Mouse (Mus musculus): ENCODE data around the gene Vmn2r102. TPM values are rescaled to one million over a fixed set of nuclear protein-coding genes. Genes with fewer than 3 reads are reported as not detected.

The Vmn2r102 gene
- polyA plus RNA-seq (2016; fragmentation: Nextera tagmentation; extraction: Ambion mirVana) = not detected in 2 replicates

- no peak within 1 kb of the TSS for H3K4me3 ChIP-seq
- no peak for DNase-seq (ENCODE audit: extremely low spot score, low spot score)
- no peaks in the 10 kb centered on the region for H3K36me3 ChIP-seq (replicated peaks)
- no peak within 1 kb of the TSS for H3K27ac ChIP-seq
- WGBS = 76% methylated on average over 2 of the region's 2 CpGs
- no peaks in the 10 kb centered on the region for H3K27me3 ChIP-seq (ENCODE audit: poor library complexity, severe bottlenecking)
- H3K9me3 ChIP-seq = no peaks in the 10 kb centered on the region
- no peaks in the 10 kb centered on the region for H3K4me1 ChIP-seq
These were observed at the start of gene Vmn2r102 for GRCm38 (mm10) chr17:19660028-19660427. TSS of gene Vmn2r102 (plus strand) at chr17:19660328.

GRCm38 (mm10) chr17:19629328-19629727 is 30.8 kb upstream of the Vmn2r102 start:
- no peak for DNase-seq (ENCODE audit: extremely low spot score, low spot score)
- Histone ChIP-seq H3K4me1 (no peaks in the 10 kb centered on the region), H3K27ac (no peak overlapping the region), H3K36me3 (replicated peaks) (no peaks in the 10 kb centered on the region), H3K27me3 (ENCODE audit: poor library complexity, severe bottlenecking) (no peaks in the 10 kb centered on the region), H3K9me3 (peaks cover 60% of the 10 kb centered on the region), H3K4me3 (no peak overlapping the region)
- 96% methylated on average over 1 of the region's 1 CpGs for WGBS

GRCm38 (mm10) chr17:19658447-19658846 is 1.7 kb upstream of the Vmn2r102 start:
- Histone ChIP-seq H3K27ac (no peak overlapping the region), H3K4me3 (no peak overlapping the region), H3K4me1 (no peaks in the 10 kb centered on the region), H3K27me3 (ENCODE audit: poor library complexity, severe bottlenecking) (no peaks in the 10 kb centered on the region), H3K36me3 (replicated peaks) (no peaks in the 10 kb centered on the region), H3K9me3 (no peaks in the 10 kb centered on the region)
- 53% methylated on average over 3 of the region's 3 CpGs for WGBS
- DNase-seq (ENCODE audit: extremely low spot score, low spot score) = no peak

GRCm38 (mm10) chr17:19692062-19692461 is 31.9 kb downstream of the Vmn2r102 start:
- Histone ChIP-seq H3K36me3 (replicated peaks) (no peaks in the 10 kb centered on the region), H3K9me3 (peaks cover 26% of the 10 kb centered on the region; the same call in 1 of the 2 replicates), H3K27ac (no peak overlapping the region), H3K4me3 (no peak overlapping the region), H3K27me3 (ENCODE audit: poor library complexity, severe bottlenecking) (no peaks in the 10 kb centered on the region), H3K4me1 (no peaks in the 10 kb centered on the region)
- no peak for DNase-seq (ENCODE audit: extremely low spot score, low spot score)

Other genes with a start within 250 kb of the Vmn2r102 start
- gene Vmn2r100, start 155.6 kb upstream of the Vmn2r102 start, polyA plus RNA-seq (2016; fragmentation: Nextera tagmentation; extraction: Ambion mirVana) = not detected in 2 replicates
- not detected in 2 replicates for gene Vmn2r101, start 83.1 kb upstream of the Vmn2r102 start, polyA plus RNA-seq (2016; fragmentation: Nextera tagmentation; extraction: Ambion mirVana)
- gene Vmn2r103, start 113.0 kb downstream of the Vmn2r102 start, polyA plus RNA-seq (2016; fragmentation: Nextera tagmentation; extraction: Ambion mirVana) = not detected in 2 replicates

All from forebrain, embryonic 10.5 days (tissue).